ENCODE assay signal across 15 mouse cellular contexts in the genomic region with DNA sequence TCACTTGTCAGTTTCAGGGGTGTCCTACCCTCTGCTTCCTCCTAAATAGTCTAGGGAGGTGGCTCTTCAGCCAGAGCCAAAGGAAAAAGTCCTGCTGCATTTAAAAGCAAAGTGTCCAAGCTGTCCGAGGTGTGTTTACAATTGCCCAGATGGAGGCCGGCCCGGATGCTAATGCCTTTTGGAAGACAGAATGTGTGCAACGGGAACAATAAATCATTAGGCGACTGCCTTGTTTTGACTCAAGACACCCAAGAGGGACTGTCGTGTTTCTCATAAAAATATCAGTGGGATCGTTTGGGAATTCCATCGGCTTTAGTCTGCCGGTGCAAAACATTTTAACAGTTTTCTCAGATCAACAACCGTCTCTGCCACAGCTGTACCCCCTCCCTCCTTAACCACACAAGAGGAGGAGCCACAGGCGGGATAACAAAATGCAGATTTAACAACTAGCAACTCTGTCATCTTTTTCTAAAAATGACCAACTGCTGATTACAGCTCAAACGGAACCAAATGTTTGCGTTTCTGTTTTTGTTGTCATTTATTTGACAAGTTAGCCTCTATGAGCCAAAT. TPM values are rescaled to one million over a fixed set of nuclear protein-coding genes. Genes with fewer than 3 reads are reported as not detected.
DNase-seq lines count a peak whose midpoint lies in the region; ATAC-seq and TF ChIP-seq lines count a peak whose summit lies in the region.
"Had no signal": no experiment of that assay in that cellular context is flagged by ENCODE, and none has a peak within 500 bp of the region (broad histone marks: within the 10 kb centered on the region; RNA-seq: fewer than 3 reads in every experiment).

No protein-coding gene starts in this region.

- DNase-seq in gastrocnemius, postnatal 25 days, result peak; percentile 37
- no peak for DNase-seq in gastrocnemius, adult 8-10 months (ENCODE audit: low spot score in 2 of 2)
- DNase-seq in thymus, adult 2 months, result peak; percentile 36
- DNase-seq in thymus, adult 18-20 months, result no peak
- DNase-seq in lung, postnatal 14 days, result peak; percentile 62
- peak; percentile 41 for DNase-seq in thymus, postnatal 25 days
- no peak for DNase-seq in ovary, postnatal 36 days (ENCODE audit: low spot score)
- DNase-seq: adrenal gland, postnatal 25 days; cerebellum, adult 11 months had no signal

- no peak for ATAC-seq in heart, embryonic 11.5 days (replicated peaks; ENCODE audit: insufficient number of reproducible peaks, low FRiP score, low TSS enrichment)
- ATAC-seq: Patski had no signal

- no peak for TF ChIP-seq CTCF in thymus, adult 2 months (IDR thresholded peaks at IDR 0.05; ENCODE audit: borderline replicate concordance, control insufficient read depth, extremely low read depth, insufficient read depth, low read length, poor library complexity)

- H3K4me2 ChIP-seq in heart, embryonic 11.5 days, result no peak overlapping the region
- H3K4me2 ChIP-seq: embryonic facial prominence, embryonic 12.5 days; limb, embryonic 15.5 days had no signal

- no peak overlapping the region for H3K9ac ChIP-seq in heart, embryonic 11.5 days (ENCODE audit: low read depth, low read length)
- H3K9ac ChIP-seq: embryonic facial prominence, embryonic 12.5 days; limb, embryonic 15.5 days had no signal

- no peak overlapping the region for H3K4me3 ChIP-seq in thymus, adult 2 months (ENCODE audit: control insufficient read depth, insufficient read depth, low read length)
- no peak overlapping the region for H3K4me3 ChIP-seq in heart, embryonic 11.5 days (ENCODE audit: low read depth, low read length)
- H3K4me3 ChIP-seq: embryonic facial prominence, embryonic 12.5 days; limb, embryonic 15.5 days had no signal

- H3K4me1 ChIP-seq in thymus, adult 2 months (replicated peaks; ENCODE audit: control insufficient read depth, insufficient read depth, low read length), result peaks cover 20% of the 10 kb centered on the region
- peaks cover 2% of the 10 kb centered on the region; the same call in 1 of the 2 replicates for H3K4me1 ChIP-seq in heart, embryonic 11.5 days (ENCODE audit: control insufficient read depth, insufficient read depth, low read length)
- H3K4me1 ChIP-seq: embryonic facial prominence, embryonic 12.5 days had no signal

- WGBS in thymus, adult 2 months, result 59% methylated on average over 13 of the region's 13 CpGs
- 67% methylated on average over 13 of the region's 13 CpGs for WGBS in heart, embryonic 11.5 days (ENCODE audit: insufficient replicate concordance)

- H3K27me3 ChIP-seq in thymus, adult 2 months (ENCODE audit: control insufficient read depth, insufficient read depth, low read length), result no peaks in the 10 kb centered on the region
- H3K27me3 ChIP-seq in heart, embryonic 11.5 days (ENCODE audit: control insufficient read depth, insufficient read depth, low read length), result no peaks in the 10 kb centered on the region
- H3K27me3 ChIP-seq: embryonic facial prominence, embryonic 12.5 days; limb, embryonic 15.5 days; Patski had no signal

- H3K27ac ChIP-seq in thymus, adult 2 months (ENCODE audit: control insufficient read depth, insufficient read depth, low read length), result peak overlapping the region; percentile 44
- H3K27ac ChIP-seq in heart, embryonic 11.5 days (ENCODE audit: low read depth, low read length), result no peak overlapping the region
- H3K27ac ChIP-seq: embryonic facial prominence, embryonic 12.5 days; limb, embryonic 15.5 days had no signal

- TF ChIP-seq POLR2A in thymus, adult 2 months (IDR thresholded peaks at IDR 0.05; ENCODE audit: control insufficient read depth, extremely low read depth, insufficient read depth, low read length, poor library complexity), result no peak

- H3K9me3 ChIP-seq in heart, embryonic 11.5 days (replicated peaks; ENCODE audit: control insufficient read depth, low read length), result no peaks in the 10 kb centered on the region
- H3K9me3 ChIP-seq: embryonic facial prominence, embryonic 12.5 days; limb, embryonic 15.5 days had no signal

- H3K36me3 ChIP-seq in thymus, adult 2 months (ENCODE audit: control insufficient read depth, insufficient read depth, low read length), result no peaks in the 10 kb centered on the region
- no peaks in the 10 kb centered on the region; the same call in 1 of the 2 replicates for H3K36me3 ChIP-seq in heart, embryonic 11.5 days (ENCODE audit: control insufficient read depth, insufficient read depth, low read length)

RNA-seq across cellular contexts. Expression of gene Cilp, which starts 26.7 kb away (rescaled TPM):
- 100 to 1,000 TPM in 1 of 2 experiments, 10 to 100 TPM in 1; 28.8 to 105 TPM for total RNA-seq in gastrocnemius, postnatal 25 days (2021)
- total RNA-seq in gastrocnemius, adult 8-10 months (2022), result 10 to 100 TPM in 2 of 4 experiments, 1 to 10 TPM in 2; 3.3 to 14.7 (median 9.6) TPM
- polyA plus RNA-seq in thymus, adult 2 months (2012; rRNA removed), result 1.8 and 2.0 TPM in 2 replicates
- 0.14 TPM in 1 of 2 replicates, not detected in the other for polyA plus RNA-seq in heart, embryonic 11.5 days (2014; fragmentation: Nextera tagmentation; extraction: Ambion mirVana)
- total RNA-seq: megakaryocyte-erythroid progenitor cell, adult 5-6 weeks had no signal
- polyA plus RNA-seq: heart, embryonic 14.5 days; Patski had no signal

RNA-seq across cellular contexts. Expression of gene Parp16, which starts 43.1 kb away (rescaled TPM):
- 1 to 10 TPM; 3.8 to 5.3 TPM for total RNA-seq in gastrocnemius, postnatal 25 days (2021)
- total RNA-seq in gastrocnemius, adult 8-10 months (2022), result 1 to 10 TPM; 3.3 to 5.2 (median 4.1) TPM
- 9.3 and 17.1 TPM in 2 replicates for polyA plus RNA-seq in thymus, adult 2 months (2012; rRNA removed)
- 4.6 and 5.0 TPM in 2 replicates for polyA plus RNA-seq in heart, embryonic 11.5 days (2014; fragmentation: Nextera tagmentation; extraction: Ambion mirVana)

RNA-seq across cellular contexts. Expression of gene Clpx, which starts 55.8 kb away (rescaled TPM):
- 10 to 100 TPM; 44.9 to 60.0 TPM for total RNA-seq in gastrocnemius, postnatal 25 days (2021)
- total RNA-seq in gastrocnemius, adult 8-10 months (2022), result 10 to 100 TPM; 55.4 to 65.0 (median 56.9) TPM
- 10.1 and 11.8 TPM in 2 replicates for polyA plus RNA-seq in thymus, adult 2 months (2012; rRNA removed)
- 42.9 and 50.6 TPM in 2 replicates for polyA plus RNA-seq in heart, embryonic 11.5 days (2014; fragmentation: Nextera tagmentation; extraction: Ambion mirVana)

Comparison
In these comparisons a context has a peak if more than half of its experiments do, and no peak if none do; other contexts are left out.
1. DNase-seq: peak in gastrocnemius, postnatal 25 days (single experiment), thymus, adult 2 months (single experiment), lung, postnatal 14 days (single experiment) and thymus, postnatal 25 days (single experiment); none in gastrocnemius, adult 8-10 months (0 of 2), thymus, adult 18-20 months (0 of 2) and ovary, postnatal 36 days (single experiment).